Mouse (Mus musculus): ENCODE data around the gene Ikzf2.

Ikzf2 gene

GRCm38 (mm10) chr1:69687076-69687991, at the start of gene Ikzf2:
TSS of gene Ikzf2 (minus strand) at chr1:69687245.
- DNase-seq (ENCODE audit: low read depth, low spot score), result peak; percentile 28

GRCm38 (mm10) chr1:69729729-69730128, 42.7 kb upstream of the Ikzf2 start:
- DNase-seq (ENCODE audit: low read depth, low spot score), result no peak

DNA sequence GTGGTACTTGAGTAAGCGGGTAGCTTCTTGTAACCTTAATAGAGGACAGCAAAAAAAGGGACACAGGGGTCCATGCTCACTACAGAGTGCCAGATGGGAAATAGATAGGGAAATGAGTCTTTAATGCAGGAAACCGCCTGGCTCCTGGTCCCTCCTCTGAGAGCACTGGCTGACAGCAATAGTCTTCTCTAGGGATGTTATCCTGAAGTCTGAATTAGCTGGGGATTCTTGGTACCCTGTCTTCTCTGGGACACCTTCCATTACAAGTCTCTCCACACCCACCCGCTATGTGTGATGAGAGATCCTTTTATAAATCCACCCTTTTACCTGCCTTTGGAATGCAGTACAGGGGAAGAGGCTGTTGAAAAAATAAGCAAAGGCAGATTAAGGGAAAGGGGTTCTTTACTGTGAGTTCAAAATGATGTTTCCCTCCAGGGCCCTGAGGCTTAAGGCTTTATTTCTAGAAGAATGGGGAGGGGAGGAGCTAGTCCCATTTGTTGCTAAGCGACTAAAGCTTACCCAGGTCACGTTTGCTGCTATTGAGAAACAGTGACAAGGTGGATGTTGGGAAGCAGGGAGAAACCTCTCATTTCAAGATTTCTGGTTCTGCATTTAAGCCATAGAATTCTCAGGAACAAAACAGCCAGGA, 42.1 kb upstream of the Ikzf2 start:
- no peak for DNase-seq (ENCODE audit: low read depth, low spot score)

DNA sequence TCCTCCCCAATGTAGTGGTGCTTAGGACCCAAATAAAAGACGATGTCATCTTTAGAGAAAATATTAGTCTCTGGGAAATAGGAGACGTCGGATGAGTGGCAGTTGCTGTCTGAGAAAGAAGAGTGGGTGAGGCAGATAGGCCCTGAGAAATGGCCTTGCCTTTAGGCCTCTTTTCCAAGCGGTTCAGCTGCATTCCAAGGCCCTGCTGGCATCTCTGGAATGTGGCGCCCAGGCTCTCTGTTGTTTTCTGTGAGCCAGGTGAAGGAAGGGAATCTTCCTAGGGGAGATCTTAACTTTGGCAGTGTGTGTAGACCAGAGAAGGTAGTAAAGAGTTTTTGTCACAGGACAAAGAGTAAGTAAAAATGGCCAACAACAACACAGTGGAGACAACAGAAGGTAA, 40.9 kb upstream of the Ikzf2 start:
- DNase-seq (ENCODE audit: low read depth, low spot score), result no peak

DNA sequence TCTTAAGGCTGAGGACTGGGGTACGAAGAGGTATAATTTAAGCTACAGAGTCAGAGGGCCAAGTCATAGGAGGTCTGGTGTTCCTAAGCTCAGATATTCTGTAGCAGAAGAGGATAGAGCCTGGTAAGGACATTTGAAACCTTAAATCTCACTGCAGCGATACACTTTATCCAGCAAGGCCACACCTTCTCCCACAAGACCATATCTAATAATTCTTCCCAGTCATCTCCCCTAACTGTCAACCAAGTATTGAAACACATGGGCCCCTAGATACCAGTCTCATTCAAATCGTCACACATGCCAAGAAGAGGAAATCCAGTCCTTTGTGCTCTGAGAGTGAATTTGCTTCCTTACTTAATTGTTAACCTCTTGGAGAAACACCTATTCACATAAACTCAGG, 30.1 kb upstream of the Ikzf2 start:
- no peak for DNase-seq (ENCODE audit: low read depth, low spot score)

- DNase-seq (ENCODE audit: low read depth, low spot score), result no peak
Observed at GRCm38 (mm10) chr1:69708571-69708970, 21.5 kb upstream of the Ikzf2 start.

- DNase-seq (ENCODE audit: low read depth, low spot score), result no peak
Observed at GRCm38 (mm10) chr1:69703506-69704156, 16.6 kb upstream of the Ikzf2 start.

DNA sequence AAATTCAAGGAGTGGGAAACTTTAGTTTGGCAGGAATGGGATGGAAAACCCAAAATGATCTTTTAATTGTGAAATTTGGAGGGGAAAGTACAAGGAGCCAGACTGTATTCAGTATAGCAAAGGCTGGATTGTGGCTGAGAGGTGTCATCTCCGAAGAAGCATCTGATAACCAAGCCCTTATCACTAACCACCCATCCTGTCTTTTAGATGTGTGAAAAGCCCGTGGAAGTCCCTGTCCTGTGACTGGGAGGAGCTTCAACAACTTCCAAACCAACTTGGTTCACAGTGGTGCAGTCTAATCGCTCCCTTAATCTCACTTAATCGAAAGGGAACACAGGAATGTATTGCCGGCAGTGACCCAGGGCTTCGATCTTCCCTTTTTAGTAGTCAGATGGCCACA, 4.9 kb upstream of the Ikzf2 start:
- no peak for DNase-seq (ENCODE audit: low read depth, low spot score)

GRCm38 (mm10) chr1:69688961-69689360, 1.9 kb upstream of the Ikzf2 start:
- peak; percentile 33 for DNase-seq (ENCODE audit: low read depth, low spot score)

- no peak for DNase-seq (ENCODE audit: low read depth, low spot score)
Observed at GRCm38 (mm10) chr1:69688118-69688517, 1.1 kb upstream of the Ikzf2 start.

DNA sequence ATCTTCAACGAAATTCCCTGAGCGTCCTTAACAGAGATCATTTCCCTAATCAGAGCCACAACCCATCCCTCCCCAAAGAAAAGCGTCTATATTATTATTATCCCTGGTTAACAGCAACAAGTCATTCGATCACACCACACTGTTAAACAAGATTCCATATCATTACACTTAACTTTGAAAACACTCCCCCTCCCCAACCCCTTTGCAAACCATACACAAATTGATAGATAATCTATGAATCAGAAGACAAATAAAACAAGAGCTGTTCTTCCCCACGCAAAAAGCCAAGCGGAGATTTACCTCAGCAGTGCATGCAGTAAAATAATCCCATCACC, 337 bp downstream of the Ikzf2 start:
- DNase-seq (ENCODE audit: low read depth, low spot score), result no peak

DNA sequence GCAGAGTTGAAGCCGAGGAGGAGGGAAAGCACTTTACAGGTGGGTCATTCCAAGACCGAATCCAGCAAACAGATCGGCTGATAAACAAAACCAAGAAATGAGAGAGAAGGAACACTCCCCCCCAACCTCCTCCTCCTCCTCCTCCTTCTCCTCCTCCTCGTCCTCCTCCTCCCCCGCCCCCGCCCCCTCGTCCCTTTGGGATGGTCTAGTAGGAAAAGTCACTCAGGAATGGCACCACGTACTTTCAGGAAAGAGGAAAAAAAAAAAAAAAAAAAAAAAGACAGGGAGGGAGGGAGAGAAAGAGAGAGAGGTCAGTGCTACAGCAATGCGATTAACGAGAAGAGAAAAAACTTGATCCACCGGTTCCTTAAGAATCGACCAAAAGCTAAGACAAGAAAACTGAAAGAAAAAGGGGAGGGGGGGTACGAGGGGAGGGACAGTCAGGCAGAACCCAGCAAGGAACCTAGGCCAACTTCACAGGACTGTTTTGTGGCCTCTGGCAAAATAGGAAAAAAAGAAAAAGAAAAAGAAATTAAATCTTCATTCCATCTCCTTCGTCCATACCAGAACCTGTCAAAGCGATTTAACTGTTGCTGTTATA, 1.1 kb downstream of the Ikzf2 start:
- no peak for DNase-seq (ENCODE audit: low read depth, low spot score)

- DNase-seq (ENCODE audit: low read depth, low spot score), result no peak
Observed at GRCm38 (mm10) chr1:69685049-69685889, 1.8 kb downstream of the Ikzf2 start.

DNA sequence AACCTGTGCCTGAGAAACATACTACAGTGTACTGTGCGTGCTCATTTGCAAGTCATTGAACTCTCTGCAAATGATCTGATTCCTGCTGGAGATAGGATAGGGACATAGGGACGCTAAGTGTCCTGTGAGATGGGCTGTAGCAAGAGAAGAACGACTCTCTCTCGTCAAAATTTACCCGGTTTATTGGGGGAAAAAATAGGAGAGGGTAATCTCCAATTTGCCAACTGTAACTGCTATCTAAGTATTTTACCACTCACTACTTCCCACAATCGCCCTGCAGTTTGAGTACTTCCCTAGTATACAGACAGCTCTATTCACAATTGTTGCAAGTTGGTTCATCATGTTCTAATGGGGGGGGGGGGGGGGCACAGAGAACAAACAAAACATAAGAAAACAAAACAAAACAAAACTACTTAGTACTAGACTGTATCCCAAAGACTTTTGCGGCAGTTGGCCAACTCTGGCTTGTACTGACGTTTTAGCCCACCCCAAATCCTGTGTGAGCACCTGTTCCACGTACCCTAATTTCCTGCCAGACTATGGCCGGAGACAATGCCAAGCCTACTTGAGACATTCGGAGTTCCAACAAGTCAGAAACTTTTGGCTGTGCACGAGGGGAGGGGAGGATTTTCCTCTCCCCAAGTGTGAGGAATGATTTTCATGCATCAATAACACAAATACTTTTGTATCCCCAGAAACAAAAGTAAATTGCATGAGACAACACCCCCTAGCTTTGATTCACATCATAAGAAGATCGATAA, 2.6 kb downstream of the Ikzf2 start:
- no peak for DNase-seq (ENCODE audit: low read depth, low spot score)

GRCm38 (mm10) chr1:69683851-69684250, 3.2 kb downstream of the Ikzf2 start:
- no peak for DNase-seq (ENCODE audit: low read depth, low spot score)

- no peak for DNase-seq (ENCODE audit: low read depth, low spot score)
Observed at GRCm38 (mm10) chr1:69683058-69683457, 4.0 kb downstream of the Ikzf2 start.

DNA sequence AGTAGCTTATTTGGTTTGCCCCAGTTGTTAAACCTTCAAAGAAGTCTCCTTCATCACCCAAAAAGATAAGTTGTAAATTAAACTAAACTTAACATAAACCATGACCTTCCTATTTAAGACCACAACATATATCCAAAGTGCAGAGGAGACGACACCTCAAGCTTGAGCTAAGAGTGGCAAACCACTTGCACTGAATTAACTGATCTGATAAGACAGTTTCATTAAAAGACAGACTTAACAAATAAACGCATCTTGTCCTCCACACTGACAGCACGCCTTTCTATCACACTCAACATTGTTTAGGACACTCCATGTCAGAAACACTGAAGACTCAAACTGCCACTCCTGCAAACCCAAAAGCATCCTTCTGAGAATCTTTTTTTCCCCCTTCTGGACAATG, 4.8 kb downstream of the Ikzf2 start:
- no peak for DNase-seq (ENCODE audit: low read depth, low spot score)

- no peak for DNase-seq (ENCODE audit: low read depth, low spot score)
Observed at GRCm38 (mm10) chr1:69681003-69681402, 6.0 kb downstream of the Ikzf2 start.

- no peak for DNase-seq (ENCODE audit: low read depth, low spot score)
Observed at GRCm38 (mm10) chr1:69680501-69680900, 6.5 kb downstream of the Ikzf2 start.

DNA sequence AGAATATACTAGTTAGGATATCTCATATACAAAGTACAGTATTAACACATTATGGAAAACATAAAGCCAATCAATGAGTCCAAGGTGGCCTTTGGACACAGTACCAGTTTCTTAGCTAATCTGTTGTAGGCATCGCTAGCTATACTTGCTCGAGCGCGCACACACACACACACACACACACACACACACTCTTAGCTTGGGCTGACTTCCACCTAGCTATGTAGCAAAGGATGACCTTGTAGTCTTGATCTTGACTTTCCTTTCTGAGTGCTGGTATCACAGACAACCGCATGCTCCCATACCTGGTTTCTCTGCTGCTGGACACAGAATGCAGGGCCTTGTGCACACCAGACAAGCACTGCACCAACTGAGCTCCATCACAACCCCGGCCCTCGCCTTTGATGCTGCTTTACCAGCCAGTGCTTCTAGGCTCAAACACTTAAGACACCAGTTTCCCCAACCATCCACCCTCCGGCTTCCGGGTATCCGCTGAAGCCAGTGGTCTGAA, 17.1 kb downstream of the Ikzf2 start:
- DNase-seq (ENCODE audit: low read depth, low spot score), result no peak
